Mouse (Mus musculus): Measurements from ENCODE around the gene Tagln. TPM values are rescaled to one million over a fixed set of nuclear protein-coding genes. Genes with fewer than 3 reads are reported as not detected.

Gene Tagln
- 377 and 413 TPM in 2 replicates for polyA plus RNA-seq (2012; rRNA removed; ENCODE audit: low replicate concordance)

DNA sequence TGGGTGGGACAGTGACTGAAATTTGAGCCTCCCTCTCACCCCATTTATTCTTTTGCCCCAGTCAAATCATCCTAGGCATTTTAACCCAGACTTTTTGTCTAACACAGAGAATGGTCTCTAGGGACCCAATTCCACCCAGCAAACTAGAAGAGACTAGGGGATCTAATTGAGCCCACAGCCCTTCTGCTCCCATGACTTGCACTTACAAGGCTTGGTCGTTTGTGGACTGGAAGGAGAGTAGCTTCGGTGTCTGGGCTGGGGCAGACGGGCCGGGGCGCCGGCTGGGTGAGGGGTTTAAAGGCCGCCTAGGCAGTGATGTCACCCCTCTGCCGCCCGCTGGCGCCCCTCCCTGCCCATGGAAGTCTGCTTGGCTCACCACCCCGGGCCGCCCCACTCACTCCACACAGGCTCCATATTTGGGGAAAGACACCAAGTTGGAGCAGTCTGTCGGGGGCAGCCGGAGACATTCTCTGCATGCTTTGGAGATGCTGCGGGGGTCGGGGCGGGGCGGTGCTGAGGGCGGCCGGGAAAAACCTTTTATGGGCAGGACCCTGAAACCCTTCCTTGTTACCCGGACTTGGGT, at the start of gene Tagln:
Tagln (minus strand) TSS at position 431 of the 583 bp plus-strand sequence.

DNA sequence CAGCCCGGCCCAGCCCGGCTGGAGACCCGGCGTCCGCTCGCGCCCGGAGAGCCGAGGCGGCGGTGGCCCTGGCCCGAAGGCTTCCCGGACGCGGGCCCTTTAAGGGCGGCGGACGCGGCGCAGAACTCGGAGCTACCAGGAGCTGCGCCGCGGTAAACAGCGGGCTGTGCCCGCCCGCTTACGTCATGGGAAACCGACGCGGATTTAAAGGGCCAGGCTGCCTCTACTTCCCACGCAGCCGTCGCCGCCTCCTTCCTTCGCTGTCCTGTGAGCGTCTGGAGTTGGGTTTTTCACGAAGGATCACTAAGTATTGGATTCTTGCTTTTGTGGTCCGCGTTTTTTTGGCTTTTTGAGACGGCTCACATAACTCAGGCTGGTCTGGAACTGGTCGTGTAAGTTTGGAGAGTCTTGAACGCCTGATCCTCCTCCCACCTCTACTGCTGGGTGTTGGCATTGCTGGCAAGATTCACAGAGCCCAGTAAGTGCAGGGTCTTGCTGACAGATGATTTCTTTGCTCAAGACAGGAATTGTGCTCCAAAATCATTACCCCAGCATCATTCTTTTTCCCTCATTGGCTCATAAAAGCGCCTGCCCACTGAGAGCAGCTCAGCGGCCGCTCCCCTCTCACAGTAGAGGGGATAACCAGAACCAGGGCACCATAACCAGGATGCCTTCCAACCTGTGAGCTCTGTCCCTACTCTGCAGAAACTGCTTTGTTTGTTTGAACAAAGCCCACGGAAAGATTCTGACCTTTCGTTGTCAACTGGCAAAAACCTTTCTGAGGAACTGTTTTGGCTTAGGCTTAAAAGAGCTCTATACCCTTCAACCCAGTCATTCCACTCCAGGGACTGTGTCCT, 19.5 kb upstream of the Tagln start, which contains the start of gene Sidt2:
Sidt2 (minus strand) TSS at position 152 of the 857 bp plus-strand sequence.

GRCm38 (mm10) chr9:45906355-45907077, 29.3 kb downstream of the Tagln start, which contains the start of the genes Pcsk7 and Rnf214:
Gene Pcsk7, plus strand, starts transcription at chr9:45906497.
Gene Rnf214, minus strand, starts transcription at chr9:45906911.

Other genes starting within 250 kb of the Tagln start
- gene Cep164, start 107.4 kb downstream of the Tagln start, polyA plus RNA-seq (2012; rRNA removed; ENCODE audit: low replicate concordance) = 7.9 and 16.0 TPM in 2 replicates
- 2.7 and 8.6 TPM in 2 replicates for gene Bace1, start 97.5 kb downstream of the Tagln start, polyA plus RNA-seq (2012; rRNA removed; ENCODE audit: low replicate concordance)
- gene Pcsk7, start 29.6 kb downstream of the Tagln start, polyA plus RNA-seq (2012; rRNA removed; ENCODE audit: low replicate concordance) = 24.1 and 27.1 TPM in 2 replicates
- gene Rnf214, start 29.1 kb downstream of the Tagln start, polyA plus RNA-seq (2012; rRNA removed; ENCODE audit: low replicate concordance) = 5.5 and 7.7 TPM in 2 replicates
- gene Sidt2, start 19.2 kb upstream of the Tagln start, polyA plus RNA-seq (2012; rRNA removed; ENCODE audit: low replicate concordance) = 399 and 719 TPM in 2 replicates
- gene Pafah1b2, start 76.6 kb upstream of the Tagln start, polyA plus RNA-seq (2012; rRNA removed; ENCODE audit: low replicate concordance) = 11.5 and 19.1 TPM in 2 replicates
- gene Sik3, start 76.8 kb upstream of the Tagln start, polyA plus RNA-seq (2012; rRNA removed; ENCODE audit: low replicate concordance) = 10.6 and 12.4 TPM in 2 replicates

All from duodenum, adult 2 months (tissue).